ENCODE assay signal across 16 mouse cellular contexts in the genomic region with DNA sequence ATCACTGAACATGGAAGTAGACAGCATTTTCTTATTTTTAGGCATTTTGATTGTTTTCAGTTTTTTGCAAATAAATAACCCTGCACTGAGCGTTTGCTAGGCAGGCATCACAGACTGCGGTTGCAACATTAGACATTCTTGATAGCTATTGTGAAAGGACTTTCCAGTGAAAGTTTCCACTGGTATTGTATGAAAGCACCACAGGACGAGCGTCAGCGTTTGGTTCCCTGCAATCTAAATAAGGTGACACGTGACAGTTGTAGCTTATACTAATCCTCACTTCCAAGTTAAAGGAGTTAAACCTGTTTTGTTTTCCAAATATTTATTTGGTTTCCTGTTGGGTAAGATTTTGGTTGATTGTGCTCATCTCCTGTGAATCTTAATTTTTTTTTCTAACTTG. TPM values are rescaled to one million over a fixed set of nuclear protein-coding genes. Genes with fewer than 3 reads are reported as not detected.
"Had no signal": no experiment of that assay in that cellular context is flagged by ENCODE, and none has a peak within 500 bp of the region (broad histone marks: within the 10 kb centered on the region; RNA-seq: fewer than 3 reads in every experiment).

No protein-coding gene starts in this region.

- DNase-seq: kidney, adult 18-20 months; kidney, postnatal 25 days; liver; liver, embryonic 13.5 days; liver, postnatal 0 days; right cerebral cortex, postnatal 14 days; thymus, adult 2 months; thymus, postnatal 25 days had no signal

- ATAC-seq: liver, postnatal 0 days; midbrain, embryonic 15.5 days had no signal

- H3K27ac ChIP-seq: kidney, embryonic 15.5 days; limb, embryonic 12.5 days; liver, embryonic 13.5 days; lung, embryonic 15.5 days; midbrain, embryonic 15.5 days; neural tube, embryonic 12.5 days; stomach, embryonic 15.5 days had no signal

- H3K4me3 ChIP-seq: kidney, embryonic 15.5 days; liver, embryonic 13.5 days; lung, embryonic 15.5 days; megakaryocyte, embryonic 14.5 days; midbrain, embryonic 15.5 days; neural tube, embryonic 12.5 days; stomach, embryonic 15.5 days had no signal

- H3K9ac ChIP-seq: kidney, embryonic 15.5 days; limb, embryonic 12.5 days; liver, embryonic 13.5 days; liver, postnatal 0 days; lung, embryonic 15.5 days; midbrain, embryonic 15.5 days; neural tube, embryonic 12.5 days; stomach, embryonic 15.5 days had no signal

- H3K4me2 ChIP-seq: liver, embryonic 13.5 days; lung, embryonic 15.5 days had no signal

- H3K27me3 ChIP-seq: kidney, embryonic 15.5 days; limb, embryonic 12.5 days; liver, embryonic 13.5 days; lung, embryonic 15.5 days; midbrain, embryonic 15.5 days; neural tube, embryonic 12.5 days; stomach, embryonic 15.5 days had no signal

- H3K36me3 ChIP-seq: kidney, embryonic 15.5 days; limb, embryonic 12.5 days; liver, embryonic 13.5 days; lung, embryonic 15.5 days; midbrain, embryonic 15.5 days; neural tube, embryonic 12.5 days; stomach, embryonic 15.5 days had no signal

- H3K4me1 ChIP-seq: liver, embryonic 13.5 days; lung, embryonic 15.5 days; neural tube, embryonic 12.5 days had no signal

- H3K9me3 ChIP-seq: kidney, embryonic 15.5 days; limb, embryonic 12.5 days; liver, embryonic 13.5 days; lung, embryonic 15.5 days; megakaryocyte, embryonic 14.5 days; midbrain, embryonic 15.5 days; neural tube, embryonic 12.5 days; stomach, embryonic 15.5 days had no signal

RNA-seq across cellular contexts. Expression of gene Acvr1c, which starts 34.4 kb away (rescaled TPM):
- total RNA-seq: neutrophil, adult 5-6 weeks had no signal
- polyA plus RNA-seq: liver, embryonic 13.5 days had no signal
